ENCODE assay signal across 22 mouse cellular contexts in genomic region chr12:103095160-103095559, GRCm38 (mm10).
"Had no signal": no experiment of that assay in that cellular context is flagged by ENCODE, and none has a peak within 500 bp of the region (broad histone marks: within the 10 kb centered on the region; RNA-seq: fewer than 3 reads in every experiment).

No protein-coding gene starts in this region.

- H3K4me3 ChIP-seq: kidney, embryonic 15.5 days; limb, embryonic 13.5 days; liver, embryonic 12.5 days; liver, embryonic 15.5 days; lung, embryonic 15.5 days; megakaryocyte, embryonic 14.5 days; midbrain, embryonic 10.5 days; neural tube, embryonic 12.5 days; neural tube, embryonic 15.5 days had no signal

- ATAC-seq: liver, embryonic 12.5 days had no signal

- H3K9ac ChIP-seq: kidney, embryonic 15.5 days; limb, embryonic 13.5 days; liver, embryonic 12.5 days; liver, embryonic 15.5 days; lung, embryonic 15.5 days; neural tube, embryonic 12.5 days; neural tube, embryonic 15.5 days had no signal

- H3K4me1 ChIP-seq: kidney, embryonic 15.5 days; limb, embryonic 13.5 days; liver, embryonic 12.5 days; liver, embryonic 15.5 days; lung, embryonic 15.5 days; megakaryocyte, embryonic 14.5 days; midbrain, embryonic 10.5 days; neural tube, embryonic 12.5 days; neural tube, embryonic 15.5 days had no signal

- H3K27me3 ChIP-seq: kidney, embryonic 15.5 days; liver, embryonic 12.5 days; liver, embryonic 15.5 days; lung, embryonic 15.5 days; megakaryocyte, embryonic 14.5 days; neural tube, embryonic 12.5 days; neural tube, embryonic 15.5 days had no signal

- H3K36me3 ChIP-seq: kidney, embryonic 15.5 days; limb, embryonic 13.5 days; liver, embryonic 12.5 days; liver, embryonic 15.5 days; lung, embryonic 15.5 days; midbrain, embryonic 10.5 days had no signal

- H3K9me3 ChIP-seq: kidney, embryonic 15.5 days; limb, embryonic 13.5 days; liver, embryonic 12.5 days; liver, embryonic 15.5 days; lung, embryonic 15.5 days; megakaryocyte, embryonic 14.5 days; midbrain, embryonic 10.5 days; neural tube, embryonic 12.5 days; neural tube, embryonic 15.5 days had no signal

- DNase-seq: kidney, adult 11 months; kidney, adult 8-10 months; kidney, postnatal 10 days; kidney, postnatal 36 days; left cerebral cortex, postnatal 4 days; liver; lung, adult 18-20 months; lung, postnatal 10 days; lung, postnatal 36 days; midbrain, embryonic 14.5 days; thymus, adult 2 months; thymus, postnatal 14 days; thymus, postnatal 4 days had no signal

- H3K27ac ChIP-seq: kidney, embryonic 15.5 days; limb, embryonic 13.5 days; liver, embryonic 12.5 days; liver, embryonic 15.5 days; lung, embryonic 15.5 days; midbrain, embryonic 10.5 days; neural tube, embryonic 12.5 days; neural tube, embryonic 15.5 days had no signal

- H3K4me2 ChIP-seq: kidney, embryonic 15.5 days; limb, embryonic 13.5 days; liver, embryonic 12.5 days; liver, embryonic 15.5 days; lung, embryonic 15.5 days; neural tube, embryonic 12.5 days; neural tube, embryonic 15.5 days had no signal
